Mouse (Mus musculus) liver, embryonic 15.5 days (tissue): Measurements from ENCODE around the gene Acat3. TPM values are rescaled to one million over a fixed set of nuclear protein-coding genes. Genes with fewer than 3 reads are reported as not detected.
"Not testable (repeated sequence)": the region's sequence is repeated elsewhere in the genome, so short reads cannot be mapped to it uniquely, and the experiment has no call there.

Experiments used
- ATAC-seq: fragments of 200-750 bp; cut with Nextera tagmentation; 2 replicates; pipeline ENCODE4 v1.8.0; 2017; ENCODE audit warnings: moderate number of reproducible peaks, mild to moderate bottlenecking, moderate library complexity; ENCODE audit not compliant: insufficient read depth
- H3K27ac ChIP-seq: fragments of 300-500 bp; sonication (generic); replicated peaks from 2 replicates; pipeline ENCODE4 v1.5.1; 2015; ENCODE audit warnings: mild to moderate bottlenecking, inconsistent platforms
- H3K27me3 ChIP-seq: fragments of 300-500 bp; sonication (generic); 2 replicates; pipeline ENCODE4 v1.6.1; 2015; ENCODE audit warnings: mild to moderate bottlenecking, inconsistent platforms
- H3K36me3 ChIP-seq: fragments of 300-500 bp; sonication (generic); replicated peaks from 2 replicates; pipeline ENCODE4 v1.6.1; 2015; ENCODE audit warnings: moderate library complexity, mild to moderate bottlenecking, inconsistent platforms
- H3K4me1 ChIP-seq: fragments of 300-500 bp; sonication (generic); replicated peaks from 2 replicates; pipeline ENCODE4 v1.6.1; 2015; ENCODE audit warnings: inconsistent platforms
- H3K4me2 ChIP-seq: fragments of 300-500 bp; sonication (generic); 2 replicates; pipeline ENCODE4 v1.6.1; 2015; ENCODE audit warnings: moderate library complexity, mild to moderate bottlenecking, inconsistent platforms
- H3K4me3 ChIP-seq: fragments of 300-500 bp; sonication (generic); replicated peaks from 2 replicates; pipeline ENCODE4 v1.5.1; 2015; ENCODE audit warnings: mild to moderate bottlenecking, inconsistent platforms
- H3K9ac ChIP-seq: fragments of 300-500 bp; sonication (generic); 2 replicates; pipeline ENCODE4 v1.6.1; 2015; ENCODE audit warnings: moderate library complexity, mild to moderate bottlenecking, inconsistent platforms
- H3K9me3 ChIP-seq: fragments of 300-500 bp; sonication (generic); replicated peaks from 2 replicates; pipeline ENCODE4 v1.6.1; 2016; ENCODE audit warnings: inconsistent platforms
- WGBS: fragments of 180-500 bp; shearing (Covaris S2); methylation state at CpG from one replicate; pipeline ENCODE4 v1.1.7; 2015; ENCODE audit warnings: mixed read lengths; ENCODE audit not compliant: insufficient replicate concordance; 5-methylcytosine and 5-hydroxymethylcytosine counted together
- polyA plus RNA-seq: library from polyadenylated mRNA; unstranded; fragments of >200 nt; fragmentation: Nextera tagmentation; extraction: Ambion mirVana; gene quantifications from 2 replicates; pipeline ENCODE4 v1.2.1, GENCODE M21; 2015

The Acat3 gene
- polyA plus RNA-seq, 1 experiment from 2014 or later: 10.0 TPM

- Histone ChIP-seq H3K4me3 (no peak overlapping the region), H3K36me3 (peaks cover 26% of the 10 kb centered on the region), H3K9me3 (no peaks in the 10 kb centered on the region), H3K4me2 (no peak overlapping the region), H3K27me3 (no peaks in the 10 kb centered on the region), H3K9ac (no peak overlapping the region), H3K27ac (no peak overlapping the region), H3K4me1 (peaks cover 25% of the 10 kb centered on the region)
- WGBS: 77% methylated on average over 6 of the region's 6 CpGs
- no peak for ATAC-seq
These were observed 2.2 kb upstream of the Acat3 start for GRCm38 (mm10) chr17:12942459-12943162.

- Histone ChIP-seq H3K36me3 (peaks cover 24% of the 10 kb centered on the region), H3K9me3 (no peaks in the 10 kb centered on the region), H3K4me2 (no peak overlapping the region), H3K4me3 (no peak overlapping the region), H3K9ac (no peak overlapping the region), H3K27me3 (no peaks in the 10 kb centered on the region), H3K27ac (no peak overlapping the region), H3K4me1 (peaks cover 25% of the 10 kb centered on the region)
- WGBS: 67% methylated on average over 8 of the region's 8 CpGs
- no peak for ATAC-seq
These were observed 1.3 kb upstream of the Acat3 start for GRCm38 (mm10) chr17:12941543-12942260.

GRCm38 (mm10) chr17:12939377-12940148 is 837 bp downstream of the Acat3 start:
- H3K27me3 ChIP-seq, H3K36me3 ChIP-seq, H3K9ac ChIP-seq, H3K9me3 ChIP-seq: not testable (repeated sequence)
- peak; percentile 19; the same call in 1 of the 2 replicates for ATAC-seq
- Histone ChIP-seq H3K27ac (peak overlapping the region; percentile 48; the same call in 1 of the 2 replicates), H3K4me1 (peaks cover 25% of the 10 kb centered on the region), H3K4me2 (peak overlapping the region; percentile 64), H3K4me3 (peak overlapping the region; percentile 37)
- 33% methylated on average over 3 of the region's 12 CpGs for WGBS

- Histone ChIP-seq H3K27ac (no peak overlapping the region), H3K4me2 (no peak overlapping the region), H3K36me3 (no peaks in the 10 kb centered on the region; the same call in none of the 2 replicates), H3K9me3 (no peaks in the 10 kb centered on the region), H3K4me1 (peaks cover 25% of the 10 kb centered on the region), H3K4me3 (no peak overlapping the region), H3K9ac (no peak overlapping the region), H3K27me3 (no peaks in the 10 kb centered on the region)
- 39% methylated on average over 2 of the region's 2 CpGs for WGBS
- no peak for ATAC-seq
These were observed 2.3 kb downstream of the Acat3 start for GRCm38 (mm10) chr17:12938077-12938476.

- no peaks in the 10 kb centered on the region for H3K9me3 ChIP-seq
- no peaks in the 10 kb centered on the region; the same call in 1 of the 2 replicates for H3K36me3 ChIP-seq
- WGBS: 64% methylated on average over 2 of the region's 2 CpGs
- no peak overlapping the region for H3K4me2 ChIP-seq
- H3K4me1 ChIP-seq: peaks cover 25% of the 10 kb centered on the region
- H3K27me3 ChIP-seq: no peaks in the 10 kb centered on the region
- H3K9ac ChIP-seq: no peak overlapping the region
- ATAC-seq: no peak
- no peak overlapping the region for H3K4me3 ChIP-seq
- no peak overlapping the region for H3K27ac ChIP-seq
These were observed 2.9 kb downstream of the Acat3 start for GRCm38 (mm10) chr17:12937412-12937970.

GRCm38 (mm10) chr17:12935719-12936118 is 4.7 kb downstream of the Acat3 start:
- whole genome bisulfite sequencing: 34% methylated on average over 4 of the region's 4 CpGs
- H3K9me3 ChIP-seq: no peaks in the 10 kb centered on the region
- no peak overlapping the region for H3K4me3 ChIP-seq
- H3K9ac ChIP-seq: no peak overlapping the region
- no peaks in the 10 kb centered on the region for H3K36me3 ChIP-seq
- H3K4me2 ChIP-seq: no peak overlapping the region
- no peaks in the 10 kb centered on the region for H3K27me3 ChIP-seq
- peak overlapping the region; percentile 55; the same call in 1 of the 2 replicates for H3K27ac ChIP-seq
- peaks cover 12% of the 10 kb centered on the region for H3K4me1 ChIP-seq
- peak; percentile 32; the same call in 1 of the 2 replicates for ATAC-seq

GRCm38 (mm10) chr17:12931576-12931975 is 8.8 kb downstream of the Acat3 start:
- not testable (repeated sequence) for H3K4me1 ChIP-seq, H3K9me3 ChIP-seq, H3K36me3 ChIP-seq, H3K27me3 ChIP-seq, H3K9ac ChIP-seq, H3K27ac ChIP-seq, H3K4me2 ChIP-seq, ATAC-seq, H3K4me3 ChIP-seq
- WGBS: 77% methylated on average over 5 of the region's 5 CpGs

GRCm38 (mm10) chr17:12925703-12926180 is 14.7 kb downstream of the Acat3 start:
- WGBS: 83% methylated on average over 8 of the region's 8 CpGs
- peak overlapping the region; percentile 17; the same call in 1 of the 2 replicates for H3K27ac ChIP-seq
- no peak overlapping the region for H3K9ac ChIP-seq
- no peak for ATAC-seq
- no peak overlapping the region for H3K4me3 ChIP-seq
- no peaks in the 10 kb centered on the region for H3K9me3 ChIP-seq
- no peaks in the 10 kb centered on the region for H3K27me3 ChIP-seq
- no peak overlapping the region for H3K4me2 ChIP-seq
- H3K4me1 ChIP-seq: peaks cover 3% of the 10 kb centered on the region
- H3K36me3 ChIP-seq: peaks cover 59% of the 10 kb centered on the region

GRCm38 (mm10) chr17:12925001-12925400 is 15.4 kb downstream of the Acat3 start:
- peaks cover 3% of the 10 kb centered on the region for H3K4me1 ChIP-seq
- no peaks in the 10 kb centered on the region for H3K9me3 ChIP-seq
- H3K27me3 ChIP-seq: no peaks in the 10 kb centered on the region
- H3K27ac ChIP-seq: peak overlapping the region; percentile 17; the same call in 1 of the 2 replicates
- peak; percentile 61 for ATAC-seq
- H3K36me3 ChIP-seq: peaks cover 67% of the 10 kb centered on the region
- no peak overlapping the region for H3K4me3 ChIP-seq
- 72% methylated on average over 3 of the region's 3 CpGs for WGBS
- H3K9ac ChIP-seq: no peak overlapping the region
- no peak overlapping the region for H3K4me2 ChIP-seq

GRCm38 (mm10) chr17:12921073-12921472 is 19.3 kb downstream of the Acat3 start:
- Histone ChIP-seq H3K9me3 (no peaks in the 10 kb centered on the region), H3K36me3 (peaks cover 78% of the 10 kb centered on the region), H3K4me3 (no peak overlapping the region), H3K4me1 (peaks cover 16% of the 10 kb centered on the region), H3K4me2 (no peak overlapping the region), H3K27me3 (no peaks in the 10 kb centered on the region), H3K9ac (no peak overlapping the region), H3K27ac (no peak overlapping the region)
- ATAC-seq: no peak
- 80% methylated on average over 1 of the region's 1 CpGs for WGBS
